Mouse (Mus musculus) lung, adult 2 months (tissue): ENCODE results near the gene Klhl21. TPM values are rescaled to one million over a fixed set of nuclear protein-coding genes. Genes with fewer than 3 reads are reported as not detected.
"Not testable (repeated sequence)": the region's sequence is repeated elsewhere in the genome, so short reads cannot be mapped to it uniquely, and the experiment has no call there.

Source experiments
- DNase-seq: peaks from one replicate; pipeline ENCODE4 v3.0.0; 2022
- H3K4me1 ChIP-seq: fragments of 200-500 bp; 2 replicates; pipeline ENCODE4 v1.6.1; 2011; ENCODE audit warnings: low read length; ENCODE audit not compliant: control insufficient read depth, insufficient read depth
- H3K4me3 ChIP-seq: fragments of 200-500 bp; replicated peaks from 2 replicates; pipeline ENCODE3; 2011; ENCODE audit warnings: low read depth, mild to moderate bottlenecking, control low read depth, low read length; ENCODE audit errors: extremely low read depth
- CTCF ChIP-seq: fragments of 200-500 bp; IDR thresholded peaks from 2 replicates; pipeline ENCODE4 v1.5.1; 2011; ENCODE audit warnings: mild to moderate bottlenecking, low read length, control low read depth; ENCODE audit not compliant: insufficient read depth
- POLR2A ChIP-seq: fragments of 200-500 bp; IDR thresholded peaks from 2 replicates; pipeline ENCODE4 v1.6.1; 2011; ENCODE audit warnings: low read depth, mild to moderate bottlenecking, control low read depth, low read length, borderline replicate concordance; ENCODE audit errors: extremely low read depth
- WGBS: fragments of 180-500 bp; shearing (Covaris S2); methylation state at CpG from one replicate; pipeline ENCODE4 v1.1.7; 2018; 5-methylcytosine and 5-hydroxymethylcytosine counted together
- polyA plus RNA-seq: library from polyadenylated mRNA; depleted of rRNA; stranded (reverse); fragments of >200 nt; gene quantifications from 2 replicates; pipeline ENCODE4 v1.2.3, GENCODE M21; 2012

Gene Klhl21
- polyA plus RNA-seq, 1 experiment = 43.6 TPM

DNA sequence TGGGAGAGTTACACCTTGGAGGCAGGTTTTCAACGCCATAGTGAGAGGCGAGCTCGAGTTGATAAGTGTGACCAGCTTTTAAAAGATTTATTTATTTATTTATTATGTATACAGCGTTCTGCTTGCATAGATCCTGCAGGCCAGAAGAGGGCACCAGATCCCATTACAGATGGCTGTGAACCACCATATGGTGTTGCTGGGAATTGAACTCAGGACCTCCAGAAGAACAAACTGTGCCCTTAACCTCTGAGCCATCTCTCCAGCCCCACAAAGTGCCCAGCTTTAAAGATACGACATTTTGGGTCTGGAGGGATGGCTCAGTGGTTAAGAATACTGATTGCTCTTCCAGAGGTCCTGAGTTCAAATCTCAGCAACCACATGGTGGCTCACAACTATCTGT, 20.5 kb downstream of the Klhl21 start:
- H3K4me3 ChIP-seq = no peak overlapping the region
- TF ChIP-seq POLR2A (no peak), CTCF (peak; percentile 21; the same call in 1 of the 2 replicates)
- 47% methylated on average over 5 of the region's 5 CpGs for WGBS
- no peak for DNase-seq
- H3K4me1 ChIP-seq = peaks cover 16% of the 10 kb centered on the region

DNA sequence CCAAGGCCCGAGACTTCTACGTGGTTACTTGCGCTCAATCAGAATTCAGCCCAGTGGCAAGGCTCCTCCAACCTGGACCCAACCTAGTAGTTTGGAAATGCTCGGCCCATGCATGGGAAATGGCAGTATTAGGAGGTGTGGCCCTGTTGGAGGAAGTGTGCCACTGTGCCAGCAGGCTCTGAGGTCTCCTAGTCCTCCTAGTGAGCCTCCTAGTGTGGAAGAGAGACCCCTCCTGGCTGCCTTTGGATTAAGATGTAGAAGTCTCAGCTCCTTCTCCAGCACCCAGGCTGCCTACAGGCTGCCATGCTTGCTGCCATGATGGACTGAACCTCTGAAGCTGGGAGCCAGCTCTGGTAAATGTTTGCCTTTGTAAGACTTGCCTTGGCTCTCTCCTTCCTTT, 21.4 kb downstream of the Klhl21 start:
- H3K4me3 ChIP-seq = no peak overlapping the region
- H3K4me1 ChIP-seq = peaks cover 14% of the 10 kb centered on the region
- TF ChIP-seq POLR2A = no peak
- TF ChIP-seq CTCF = peak; percentile 21; the same call in 1 of the 2 replicates
- 68% methylated on average over 4 of the region's 4 CpGs for WGBS
- no peak for DNase-seq

DNA sequence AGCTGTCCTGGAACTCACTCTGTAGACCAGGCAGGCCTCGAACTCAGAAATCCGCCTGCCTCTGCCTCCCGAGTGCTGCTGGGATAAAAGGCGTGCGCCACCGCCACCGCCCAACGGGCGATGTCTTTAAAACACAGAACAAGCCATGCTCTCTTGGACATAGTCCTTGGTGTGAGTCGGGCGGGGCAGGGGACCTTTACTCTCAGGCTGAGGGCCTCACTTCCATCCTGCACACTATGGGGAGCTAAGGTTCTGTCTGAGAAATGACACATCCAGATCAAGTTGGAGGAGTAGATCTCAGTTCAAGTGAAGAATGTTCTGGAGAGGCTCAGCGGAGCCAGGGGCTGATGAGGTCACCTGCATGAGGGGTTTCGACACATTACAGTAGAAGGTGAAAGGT, 24.3 kb downstream of the Klhl21 start:
- no peak for DNase-seq
- H3K4me3 ChIP-seq = no peak overlapping the region
- TF ChIP-seq POLR2A (no peak), CTCF (no peak)
- H3K4me1 ChIP-seq = peaks cover 2% of the 10 kb centered on the region; the same call in 1 of the 2 replicates
- 90% methylated on average over 13 of the region's 13 CpGs for WGBS

DNA sequence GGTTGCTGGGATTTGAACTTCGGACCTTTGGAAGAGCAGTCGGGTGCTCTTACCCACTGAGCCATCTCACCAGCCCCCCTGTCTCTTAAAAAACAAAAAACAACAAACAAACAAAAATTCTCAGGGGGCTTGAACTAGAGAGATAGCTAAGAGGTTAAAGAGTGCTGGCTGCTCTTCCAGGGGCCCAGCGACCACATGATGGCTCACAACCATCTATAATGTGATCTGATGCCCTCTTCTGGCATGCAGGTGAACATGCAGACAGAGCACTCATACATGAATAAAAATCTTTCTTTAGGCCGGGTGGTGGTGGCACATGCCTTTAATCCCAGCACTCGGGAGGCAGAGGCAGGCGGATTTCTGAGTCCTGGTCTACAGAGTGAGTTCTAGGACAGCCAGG, 27.9 kb downstream of the Klhl21 start:
- not testable (repeated sequence) for DNase-seq, H3K4me1 ChIP-seq, H3K4me3 ChIP-seq
- 90% methylated on average over 6 of the region's 6 CpGs for WGBS
- 0 out of 2 replicates have a peak, but pooled peaks have one; percentile 11 for TF ChIP-seq CTCF

DNA sequence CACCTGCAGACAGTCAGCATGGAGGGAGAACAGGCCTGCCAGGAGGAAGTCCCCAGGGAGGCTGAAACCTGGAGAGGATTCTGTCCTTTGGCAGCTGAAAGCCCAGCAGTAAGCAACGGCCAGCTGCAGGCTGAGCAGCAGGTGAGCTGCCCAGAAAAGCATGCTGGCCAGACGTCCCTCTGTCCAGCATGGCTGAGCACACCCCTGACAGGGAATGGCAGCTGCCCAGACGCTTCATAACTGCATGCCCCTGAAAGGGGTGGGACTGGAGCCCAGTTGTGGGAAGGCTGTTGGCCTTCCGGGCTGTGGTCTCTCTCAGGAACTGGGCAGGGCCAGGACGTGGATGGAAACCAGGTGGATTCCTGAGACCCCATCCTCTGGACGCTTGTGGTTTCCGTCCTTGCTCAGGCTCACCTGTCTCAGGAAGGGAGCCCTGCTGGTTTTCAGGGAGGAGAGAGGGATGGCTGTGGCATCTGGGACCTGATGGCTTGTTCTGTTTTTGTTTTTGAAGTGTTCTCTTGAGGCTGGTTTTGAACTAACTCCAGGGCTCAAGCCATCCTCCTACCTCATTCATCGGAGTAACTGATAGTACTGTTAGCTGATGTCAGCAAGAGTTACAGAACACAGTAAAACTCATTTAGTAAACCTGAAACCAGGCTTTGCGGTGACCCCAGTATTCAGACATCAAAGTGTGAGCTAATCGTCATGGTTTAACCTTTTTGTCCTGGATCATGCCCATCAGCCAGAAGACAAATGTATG, 29.8 kb downstream of the Klhl21 start, which contains the start of gene Tas1r1:
Gene Tas1r1, minus strand, starts transcription at position 344 of the 760 bp plus-strand sequence.
- no peak for DNase-seq
- H3K4me3 ChIP-seq = peak within 1 kb of the TSS; percentile 83
- TF ChIP-seq POLR2A (no peak), CTCF (no peak)
- H3K4me1 ChIP-seq = peaks cover 7% of the 10 kb centered on the region
- WGBS = 33% methylated on average over 10 of the region's 10 CpGs

DNA sequence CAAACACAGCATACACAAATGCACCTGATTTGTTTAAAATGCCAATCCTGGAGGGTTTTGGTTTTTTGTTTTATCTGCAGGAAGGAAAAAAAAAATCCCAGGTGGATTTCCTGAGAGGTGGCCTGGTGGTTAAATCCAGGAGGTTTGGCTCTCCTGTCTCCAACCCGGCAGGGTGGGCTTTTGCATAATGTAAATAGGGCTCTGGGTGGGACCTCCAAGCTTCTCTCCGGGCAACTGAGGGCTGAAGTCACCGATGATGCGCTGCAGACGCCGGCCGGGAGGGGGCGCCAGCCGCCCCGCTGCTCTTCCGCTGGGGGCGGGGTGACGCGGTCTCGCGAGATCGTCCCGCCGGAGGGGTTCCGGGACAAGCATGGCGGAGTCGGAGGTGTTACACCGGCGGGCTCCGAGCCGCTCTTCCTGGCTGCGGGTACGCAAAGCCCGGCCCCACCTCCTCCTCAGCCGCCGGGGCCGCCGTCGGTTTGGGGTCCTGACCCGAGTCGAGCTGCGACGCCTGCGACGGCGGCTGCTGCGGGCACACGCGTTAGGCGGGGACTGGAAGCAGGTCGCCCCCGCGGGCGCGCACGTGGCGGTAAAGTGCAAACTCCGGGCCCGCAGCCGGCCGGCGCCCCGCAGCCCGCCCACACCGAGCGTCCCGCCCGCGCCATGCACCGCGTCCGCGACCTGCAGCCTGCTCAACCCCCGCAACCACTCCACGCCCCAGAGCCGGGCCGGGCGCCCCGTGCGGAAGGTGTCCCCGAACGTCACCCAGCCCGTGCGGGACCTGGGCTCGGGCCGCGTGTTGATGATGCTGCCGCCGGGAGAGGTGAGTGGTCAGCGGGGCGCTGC, 30.6 kb downstream of the Klhl21 start, which contains the start of gene Nol9:
Gene Nol9, plus strand, starts transcription at position 337 of the 846 bp plus-strand sequence.
- peak within 1 kb of the TSS; percentile 83 for H3K4me3 ChIP-seq
- DNase-seq = peak; percentile 94
- TF ChIP-seq CTCF (peak; percentile 59), POLR2A (peak; percentile 74; the same call in 1 of the 2 replicates)
- WGBS = under 1% methylated on average over 86 of the region's 86 CpGs
- H3K4me1 ChIP-seq = peaks cover 7% of the 10 kb centered on the region

DNA sequence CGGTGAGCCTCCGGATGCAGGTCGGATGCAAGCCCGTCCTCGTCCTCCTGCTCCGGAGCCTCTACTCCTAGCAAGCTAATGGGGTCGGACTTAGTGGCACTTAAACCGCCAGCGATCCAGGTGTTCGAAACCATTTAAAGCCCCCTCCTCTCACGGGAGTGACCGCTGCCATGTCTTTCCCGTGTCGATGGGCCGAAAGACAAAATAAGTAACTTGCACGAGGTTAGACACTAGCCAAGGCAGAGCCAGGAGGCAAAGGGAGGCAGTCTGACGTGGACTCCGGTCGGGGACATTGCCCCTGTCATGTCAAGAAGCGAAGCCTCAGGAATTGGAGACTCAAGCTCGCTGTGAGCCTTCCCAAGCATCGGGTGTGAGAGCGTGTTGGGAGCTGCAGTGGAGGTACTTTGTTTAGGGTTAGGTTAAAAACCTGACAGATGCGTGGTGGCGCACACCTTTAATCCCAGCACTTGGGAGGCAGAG, 31.3 kb downstream of the Klhl21 start:
- WGBS = 2% methylated on average over 25 of the region's 25 CpGs
- H3K4me1 ChIP-seq = peaks cover 7% of the 10 kb centered on the region
- no peak for DNase-seq
- TF ChIP-seq POLR2A (no peak), CTCF (no peak)
- peak overlapping the region; percentile 83 for H3K4me3 ChIP-seq

DNA sequence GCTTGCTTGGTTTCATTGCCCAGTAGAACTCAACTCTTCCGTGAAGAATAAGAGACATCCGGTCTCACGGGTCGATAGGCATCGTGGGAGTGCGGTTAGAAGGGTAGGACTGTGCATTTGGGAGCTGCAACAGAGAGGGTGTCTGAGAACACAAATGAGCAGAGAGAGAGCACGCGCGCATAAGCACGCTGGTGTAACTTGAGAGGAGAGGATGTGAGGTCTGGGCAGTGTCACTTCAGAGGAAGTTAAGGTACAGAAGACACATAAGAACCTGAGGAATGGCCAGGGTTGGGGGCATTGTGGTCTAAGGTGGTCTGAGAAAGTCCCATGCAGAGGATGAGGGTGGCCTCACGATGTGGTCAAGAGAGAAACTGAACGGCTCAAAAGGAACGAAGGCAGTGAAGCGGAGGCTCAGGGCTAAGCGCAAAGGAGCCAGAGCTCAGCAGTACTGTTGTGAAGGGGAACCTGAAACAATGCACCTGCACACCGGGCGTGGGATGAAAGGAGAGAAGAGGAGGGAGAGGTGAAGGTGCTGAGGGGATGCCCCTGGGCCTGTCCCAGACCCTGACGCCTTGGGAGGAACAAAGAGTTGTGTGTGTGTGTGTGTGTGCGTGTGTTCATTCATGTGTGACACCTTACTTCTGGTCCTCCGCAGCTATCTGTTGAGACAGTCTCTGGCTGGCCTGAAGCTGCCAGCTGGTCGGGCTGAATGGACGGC, 33.5 kb downstream of the Klhl21 start:
- H3K4me1 ChIP-seq = peaks cover 7% of the 10 kb centered on the region
- no peak overlapping the region for H3K4me3 ChIP-seq
- 95% methylated on average over 22 of the region's 22 CpGs for WGBS
- DNase-seq = no peak
- TF ChIP-seq CTCF = no peak
- TF ChIP-seq POLR2A = no peak

DNA sequence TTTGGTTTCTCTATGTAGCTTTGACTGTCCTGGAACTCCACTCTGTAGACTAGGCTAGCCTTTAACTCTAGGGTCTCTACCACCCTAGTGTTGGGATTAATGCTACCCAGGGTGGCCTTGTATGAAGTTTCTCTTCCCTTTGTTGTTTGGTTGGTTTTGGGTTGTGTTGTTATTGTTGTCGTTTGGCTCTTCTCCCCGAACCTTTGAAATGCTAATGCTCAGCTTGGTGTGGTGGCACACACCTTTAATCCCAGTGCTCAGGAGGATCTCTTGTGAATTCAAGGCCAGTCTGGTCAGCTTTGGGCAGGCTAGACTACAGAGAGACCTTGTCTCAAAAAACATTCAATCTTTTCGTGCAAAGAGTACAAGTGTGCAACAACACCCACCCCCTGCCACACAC, 34.6 kb downstream of the Klhl21 start:
- TF ChIP-seq POLR2A (no peak), CTCF (no peak)
- H3K4me1 ChIP-seq = peaks cover 7% of the 10 kb centered on the region
- DNase-seq = no peak
- WGBS = 84% methylated on average over 3 of the region's 3 CpGs
- H3K4me3 ChIP-seq = no peak overlapping the region
